Mouse (Mus musculus): ENCODE results near the gene Taf12. TPM values are rescaled to one million over a fixed set of nuclear protein-coding genes. Genes with fewer than 3 reads are reported as not detected.
A peak's percentile ranks its signal among the peaks of the same experiment; 100 is the strongest.

Gene Taf12
- total and polyA plus RNA-seq, 3 experiments: 62.6 to 76.4 TPM; not detected in 1

GRCm38 (mm10) chr4:132341451-132341850 lies 67.3 kb downstream of the Taf12 start:
- Histone ChIP-seq H3K4me3 (ENCODE audit: control insufficient read depth in 1 of 2, insufficient read depth in 1 of 2, low read depth in 2 of 2, low read length in 2 of 2) (no peak overlapping the region), H3K4me1 (ENCODE audit: control insufficient read depth in 1 of 2, insufficient read depth in 2 of 2, low read length in 2 of 2) (peaks cover 6 to 20% of the 10 kb centered on the region in 2 experiments; a peak in 3 of 4 replicates), H3K9ac (ENCODE audit: control insufficient read depth, low read depth, low read length, poor library complexity, severe bottlenecking) (no peak overlapping the region), H3K36me3 (ENCODE audit: control insufficient read depth in 1 of 2, insufficient read depth in 2 of 2, low read length in 2 of 2) (peaks cover 14 to 15% of the 10 kb centered on the region in 2 experiments), H3K27ac (ENCODE audit: control insufficient read depth, low read depth, low read length) (no peak overlapping the region), H3K9me3 (replicated peaks; ENCODE audit: insufficient read depth, low read length) (no peaks in the 10 kb centered on the region), H3K27me3 (ENCODE audit: control insufficient read depth in 1 of 2, insufficient read depth in 2 of 2, low read length in 2 of 2) (no peaks in the 10 kb centered on the region), H3K79me2 (ENCODE audit: control insufficient read depth, insufficient read depth, low read length, poor library complexity) (peaks cover 63% of the 10 kb centered on the region)
- DNase-seq (ENCODE audit: low read depth, low spot score): no peak
- TF ChIP-seq MAZ (IDR thresholded peaks at IDR 0.05; ENCODE audit: low read depth, low read length): no peak
- no peak for TF ChIP-seq MAX (IDR thresholded peaks at IDR 0.05; ENCODE audit: low read length)
- no peak for TF ChIP-seq TCF12 (IDR thresholded peaks at IDR 0.05; ENCODE audit: low read depth, low read length)
- TF ChIP-seq MAFK (IDR thresholded peaks at IDR 0.05; ENCODE audit: borderline replicate concordance, low read depth, low read length): no peak
- no peak for TF ChIP-seq GATA1 (IDR thresholded peaks at IDR 0.05; ENCODE audit: low read depth, low read length)
- TF ChIP-seq POLR2AphosphoS2 (IDR thresholded peaks at IDR 0.05; ENCODE audit: low read length): no peak
- TF ChIP-seq UBTF (IDR thresholded peaks at IDR 0.05; ENCODE audit: borderline replicate concordance, insufficient read depth, low read depth, low read length): no peak
- TF ChIP-seq USF1 (IDR thresholded peaks at IDR 0.05; ENCODE audit: low read depth, low read length): no peak
- TF ChIP-seq EP300 (IDR thresholded peaks at IDR 0.05; ENCODE audit: low read depth in 1 of 2, low read length in 2 of 2): no peak

- Histone ChIP-seq H3K36me3 (ENCODE audit: control insufficient read depth in 1 of 2, insufficient read depth in 2 of 2, low read length in 2 of 2) (peaks cover 4 to 15% of the 10 kb centered on the region in 2 experiments; a peak in 2 of 4 replicates), H3K27me3 (ENCODE audit: control insufficient read depth in 1 of 2, insufficient read depth in 2 of 2, low read length in 2 of 2) (no peaks in the 10 kb centered on the region), H3K4me1 (ENCODE audit: control insufficient read depth in 1 of 2, insufficient read depth in 2 of 2, low read length in 2 of 2) (peaks cover 6 to 20% of the 10 kb centered on the region in 2 experiments; a peak in 3 of 4 replicates), H3K4me3 (ENCODE audit: control insufficient read depth in 1 of 2, insufficient read depth in 1 of 2, low read depth in 2 of 2, low read length in 2 of 2) (peak overlapping the region; percentile 77 to 89), H3K9ac (ENCODE audit: control insufficient read depth, low read depth, low read length, poor library complexity, severe bottlenecking) (peak overlapping the region; percentile 99), H3K9me3 (replicated peaks; ENCODE audit: insufficient read depth, low read length) (no peaks in the 10 kb centered on the region), H3K79me2 (ENCODE audit: control insufficient read depth, insufficient read depth, low read length, poor library complexity) (peaks cover 53% of the 10 kb centered on the region), H3K27ac (ENCODE audit: control insufficient read depth, low read depth, low read length) (peak overlapping the region; percentile 78)
- TF ChIP-seq UBTF (IDR thresholded peaks at IDR 0.05; ENCODE audit: borderline replicate concordance, insufficient read depth, low read depth, low read length): no peak
- peak; percentile 40; the same call in 1 of the 2 replicates for TF ChIP-seq TBP (IDR thresholded peaks at IDR 0.05; ENCODE audit: low read depth, low read length)
- DNase-seq (ENCODE audit: low read depth, low spot score): peak; percentile 75
Measured at GRCm38 (mm10) chr4:132344403-132345134, 70.4 kb downstream of the Taf12 start.

Other genes with a start within 250 kb of the Taf12 start
- 0.29 and 0.46 TPM in 2 replicates for gene Gm10300, start 199.7 kb upstream of the Taf12 start, total RNA-seq (2012; rRNA removed)
- under 1 TPM in 1 of 2 experiments, not detected in 1; 0.18 TPM for gene Gm10300, start 199.7 kb upstream of the Taf12 start, polyA plus RNA-seq (2012; ENCODE audit: insufficient read depth in 1 of 2, insufficient read length in 2 of 2, low read depth in 1 of 2, low replicate concordance in 2 of 2, missing spikeins in 1 of 2)
- 36.5 and 41.9 TPM in 2 replicates for gene Epb41, start 199.1 kb upstream of the Taf12 start, total RNA-seq (2012; rRNA removed)
- 100 to 1,000 TPM in 1 of 2 experiments, 10 to 100 TPM in 1; 44.3 to 115 TPM for gene Epb41, start 199.1 kb upstream of the Taf12 start, polyA plus RNA-seq (2012; ENCODE audit: insufficient read depth in 1 of 2, insufficient read length in 2 of 2, low read depth in 1 of 2, low replicate concordance in 2 of 2, missing spikeins in 1 of 2)
- not detected in 2 replicates for gene Oprd1, start 129.9 kb upstream of the Taf12 start, total RNA-seq (2012; rRNA removed)
- gene Oprd1, start 129.9 kb upstream of the Taf12 start, polyA plus RNA-seq (2012; ENCODE audit: insufficient read depth in 1 of 2, insufficient read length in 2 of 2, low read depth in 1 of 2, low replicate concordance in 2 of 2, missing spikeins in 1 of 2): under 1 TPM in 1 of 2 experiments, not detected in 1; 0.01 TPM
- gene Ythdf2, start 62.1 kb upstream of the Taf12 start, total RNA-seq (2012; rRNA removed): 78.2 and 80.4 TPM in 2 replicates
- 100 to 1,000 TPM; 103 to 979 TPM for gene Ythdf2, start 62.1 kb upstream of the Taf12 start, polyA plus RNA-seq (2012; ENCODE audit: insufficient read depth in 1 of 2, insufficient read length in 2 of 2, low read depth in 1 of 2, low replicate concordance in 2 of 2, missing spikeins in 1 of 2)
- gene Gmeb1, start 12.8 kb upstream of the Taf12 start, total RNA-seq (2012; rRNA removed): 9.9 and 12.0 TPM in 2 replicates
- 10 to 100 TPM in 1 of 2 experiments, not detected in 1; 29.6 TPM for gene Gmeb1, start 12.8 kb upstream of the Taf12 start, polyA plus RNA-seq (2012; ENCODE audit: insufficient read depth in 1 of 2, insufficient read length in 2 of 2, low read depth in 1 of 2, low replicate concordance in 2 of 2, missing spikeins in 1 of 2)
- gene Rab42, start 29.0 kb downstream of the Taf12 start, total RNA-seq (2012; rRNA removed): 0.52 and 0.85 TPM in 2 replicates
- gene Rab42, start 29.0 kb downstream of the Taf12 start, polyA plus RNA-seq (2012; ENCODE audit: insufficient read depth in 1 of 2, insufficient read length in 2 of 2, low read depth in 1 of 2, low replicate concordance in 2 of 2, missing spikeins in 1 of 2): under 1 TPM in 1 of 2 experiments, not detected in 1; 0.40 TPM
- 110 and 117 TPM in 2 replicates for gene Trnau1ap, start 55.2 kb downstream of the Taf12 start, total RNA-seq (2012; rRNA removed)
- gene Trnau1ap, start 55.2 kb downstream of the Taf12 start, polyA plus RNA-seq (2012; ENCODE audit: insufficient read depth in 1 of 2, insufficient read length in 2 of 2, low read depth in 1 of 2, low replicate concordance in 2 of 2, missing spikeins in 1 of 2): 100 to 1,000 TPM in 1 of 2 experiments, not detected in 1; 102 TPM
- 137 and 147 TPM in 2 replicates for gene Rcc1, start 79.2 kb downstream of the Taf12 start, total RNA-seq (2012; rRNA removed)
- 100 to 1,000 TPM in 1 of 2 experiments, 10 to 100 TPM in 1; 83.6 to 186 TPM for gene Rcc1, start 79.2 kb downstream of the Taf12 start, polyA plus RNA-seq (2012; ENCODE audit: insufficient read depth in 1 of 2, insufficient read length in 2 of 2, low read depth in 1 of 2, low replicate concordance in 2 of 2, missing spikeins in 1 of 2)
- 5.6 and 7.2 TPM in 2 replicates for gene Phactr4, start 148.1 kb downstream of the Taf12 start, total RNA-seq (2012; rRNA removed)
- gene Phactr4, start 148.1 kb downstream of the Taf12 start, polyA plus RNA-seq (2012; ENCODE audit: insufficient read depth in 1 of 2, insufficient read length in 2 of 2, low read depth in 1 of 2, low replicate concordance in 2 of 2, missing spikeins in 1 of 2): 10 to 100 TPM; 28.7 to 79.5 TPM
- 26.8 and 32.9 TPM in 2 replicates for gene Med18, start 189.5 kb downstream of the Taf12 start, total RNA-seq (2012; rRNA removed)
- gene Med18, start 189.5 kb downstream of the Taf12 start, polyA plus RNA-seq (2012; ENCODE audit: insufficient read depth in 1 of 2, insufficient read length in 2 of 2, low read depth in 1 of 2, low replicate concordance in 2 of 2, missing spikeins in 1 of 2): 10 to 100 TPM in 1 of 2 experiments, not detected in 1; 13.4 TPM
- gene Sesn2, start 236.1 kb downstream of the Taf12 start, total RNA-seq (2012; rRNA removed): 9.6 and 38.3 TPM in 2 replicates
- gene Sesn2, start 236.1 kb downstream of the Taf12 start, polyA plus RNA-seq (2012; ENCODE audit: insufficient read depth in 1 of 2, insufficient read length in 2 of 2, low read depth in 1 of 2, low replicate concordance in 2 of 2, missing spikeins in 1 of 2): 10 to 100 TPM in 1 of 2 experiments, not detected in 1; 27.5 TPM

Measured in MEL (cell line).